Mouse (Mus musculus) intestine, postnatal 0 days (tissue): ENCODE measurements around the gene Defb5. TPM values are rescaled to one million over a fixed set of nuclear protein-coding genes. Genes with fewer than 3 reads are reported as not detected.
"Not testable (repeated sequence)": the region's sequence is repeated elsewhere in the genome, so short reads cannot be mapped to it uniquely, and the experiment has no call there.

Experiments
- ATAC-seq: fragments of 200-750 bp; cut with Nextera tagmentation; 2 replicates; pipeline ENCODE4 v1.8.0; 2017; ENCODE audit warnings: mild to moderate bottlenecking, moderate TSS enrichment, moderate library complexity
- H3K27ac ChIP-seq: fragments of 300-500 bp; sonication (generic); 2 replicates; pipeline ENCODE4 v1.5.1; 2014; ENCODE audit warnings: mild to moderate bottlenecking, low read depth, low read length, moderate library complexity
- H3K27me3 ChIP-seq: fragments of 300-500 bp; sonication (generic); replicated peaks from 2 replicates; pipeline ENCODE4 v1.6.1; 2014; ENCODE audit warnings: low read length, mixed read lengths; ENCODE audit not compliant: control insufficient read depth, insufficient read depth
- H3K36me3 ChIP-seq: fragments of 300-500 bp; sonication (generic); 2 replicates; pipeline ENCODE4 v1.6.1; 2014; ENCODE audit warnings: mild to moderate bottlenecking, moderate library complexity; ENCODE audit not compliant: control insufficient read depth, insufficient read depth
- H3K4me1 ChIP-seq: fragments of 300-500 bp; sonication (generic); replicated peaks from 2 replicates; pipeline ENCODE4 v1.6.1; 2014; ENCODE audit warnings: antibody characterized with exemption, low read length, mixed read lengths; ENCODE audit not compliant: control insufficient read depth, insufficient read depth
- H3K4me2 ChIP-seq: fragments of 300-500 bp; sonication (generic); replicated peaks from 2 replicates; pipeline ENCODE4 v1.6.1; 2014; ENCODE audit warnings: low read depth, mild to moderate bottlenecking, moderate library complexity
- H3K4me3 ChIP-seq: fragments of 300-500 bp; sonication (generic); 2 replicates; pipeline ENCODE4 v1.5.1; 2014; ENCODE audit warnings: low read depth, low read length
- H3K9ac ChIP-seq: fragments of 300-500 bp; sonication (generic); 2 replicates; pipeline ENCODE4 v1.6.1; 2014; ENCODE audit warnings: mild to moderate bottlenecking, low read depth, low read length
- H3K9me3 ChIP-seq: fragments of 300-500 bp; sonication (generic); 2 replicates; pipeline ENCODE4 v1.6.1; 2016; ENCODE audit warnings: mixed run types; ENCODE audit not compliant: control insufficient read depth
- CTCF ChIP-seq: sonication (generic); IDR thresholded peaks from 2 replicates; pipeline ENCODE4 v1.5.1; 2016; ENCODE audit warnings: low read depth, mild to moderate bottlenecking, control low read depth, antibody characterized with exemption, moderate library complexity
- WGBS: fragments of 180-500 bp; shearing (Covaris S2); extraction: QIAGEN DNeasy Blood & Tissue Kit; methylation state at CpG from one replicate; pipeline ENCODE4 v1.1.7; 2014; 5-methylcytosine and 5-hydroxymethylcytosine counted together
- polyA plus RNA-seq: library from polyadenylated mRNA; unstranded; fragments of >200 nt; fragmentation: Nextera tagmentation; extraction: Ambion mirVana; gene quantifications from 2 replicates; pipeline ENCODE4 v1.2.1, GENCODE M21; 2015

Defb5 gene
- not detected in 2 replicates for polyA plus RNA-seq

- no peak for TF ChIP-seq CTCF
- Histone ChIP-seq H3K27me3 (no peaks in the 10 kb centered on the region), H3K9me3 (no peaks in the 10 kb centered on the region), H3K4me2 (no peak within 1 kb of the TSS), H3K9ac (no peak within 1 kb of the TSS), H3K4me3 (no peak within 1 kb of the TSS), H3K36me3 (no peaks in the 10 kb centered on the region), H3K4me1 (no peaks in the 10 kb centered on the region), H3K27ac (no peak within 1 kb of the TSS)
- no peak for ATAC-seq
- 88% methylated on average over 5 of the region's 5 CpGs for WGBS
These were observed at the start of gene Defb5 for GRCm38 (mm10) chr8:19247280-19247679. TSS of gene Defb5 (plus strand) at chr8:19247580.

- 58% methylated on average over 1 of the region's 1 CpGs for WGBS
- ATAC-seq: no peak
- no peak for TF ChIP-seq CTCF
These were observed 22.2 kb upstream of the Defb5 start, which contains the start of gene Defb6 for GRCm38 (mm10) chr8:19225161-19225560. TSS of gene Defb6 (plus strand) at chr8:19225478.

GRCm38 (mm10) chr8:19238101-19238500 is 9.3 kb upstream of the Defb5 start:
- Histone ChIP-seq H3K9me3 (no peaks in the 10 kb centered on the region), H3K36me3 (no peaks in the 10 kb centered on the region), H3K4me3 (no peak overlapping the region), H3K4me1 (no peaks in the 10 kb centered on the region), H3K27me3 (no peaks in the 10 kb centered on the region), H3K9ac (no peak overlapping the region), H3K4me2 (no peak overlapping the region), H3K27ac (no peak overlapping the region)
- WGBS: 71% methylated on average over 1 of the region's 1 CpGs
- no peak for ATAC-seq
- no peak for TF ChIP-seq CTCF

More at GRCm38 (mm10) chr8:19225161-19225560, 22.2 kb upstream of the Defb5 start, which contains the start of gene Defb6:
- H3K4me1 ChIP-seq: no peaks in the 10 kb centered on the region
- no peak within 1 kb of the TSS for H3K4me2 ChIP-seq
- H3K36me3 ChIP-seq: no peaks in the 10 kb centered on the region
- H3K9me3 ChIP-seq: no peaks in the 10 kb centered on the region
- H3K9ac ChIP-seq: no peak within 1 kb of the TSS
- no peaks in the 10 kb centered on the region for H3K27me3 ChIP-seq
- H3K27ac ChIP-seq: no peak within 1 kb of the TSS
- H3K4me3 ChIP-seq: no peak within 1 kb of the TSS

GRCm38 (mm10) chr8:19239616-19240015 is 7.8 kb upstream of the Defb5 start, which contains the start of gene Defb46:
TSS of gene Defb46 (plus strand) at chr8:19239916.
- no peak within 1 kb of the TSS for H3K4me3 ChIP-seq

GRCm38 (mm10) chr8:19258136-19258535 is 10.8 kb downstream of the Defb5 start:
- no peak for ATAC-seq
- Histone ChIP-seq H3K36me3 (no peaks in the 10 kb centered on the region), H3K4me1 (no peaks in the 10 kb centered on the region), H3K9ac (no peak overlapping the region), H3K9me3 (no peaks in the 10 kb centered on the region), H3K27ac (no peak overlapping the region), H3K4me2 (no peak overlapping the region), H3K4me3 (no peak overlapping the region), H3K27me3 (no peaks in the 10 kb centered on the region)
- 0 out of 2 replicates have a peak, but pooled peaks have one; percentile 12 for TF ChIP-seq CTCF

More at GRCm38 (mm10) chr8:19239616-19240015, 7.8 kb upstream of the Defb5 start, which contains the start of gene Defb46:
- Histone ChIP-seq H3K4me1 (no peaks in the 10 kb centered on the region), H3K9me3 (no peaks in the 10 kb centered on the region), H3K9ac (no peak within 1 kb of the TSS), H3K27ac (no peak within 1 kb of the TSS), H3K27me3 (no peaks in the 10 kb centered on the region), H3K36me3 (no peaks in the 10 kb centered on the region), H3K4me2 (no peak within 1 kb of the TSS)
- no peak for TF ChIP-seq CTCF
- WGBS: 82% methylated on average over 2 of the region's 2 CpGs
- no peak for ATAC-seq

- no peak for ATAC-seq
- WGBS: 46% methylated on average over 3 of the region's 3 CpGs
- H3K9me3 ChIP-seq: no peaks in the 10 kb centered on the region
These were observed 12.3 kb downstream of the Defb5 start for GRCm38 (mm10) chr8:19259667-19260066.

GRCm38 (mm10) chr8:19293060-19293459 is 45.7 kb downstream of the Defb5 start, which contains the start of gene Defb3:
TSS of gene Defb3 (plus strand) at chr8:19293360.
- H3K9ac ChIP-seq, ATAC-seq, H3K4me2 ChIP-seq, H3K4me3 ChIP-seq, H3K36me3 ChIP-seq, H3K27ac ChIP-seq, H3K27me3 ChIP-seq, H3K9me3 ChIP-seq, H3K4me1 ChIP-seq: not testable (repeated sequence)
- WGBS: 34% methylated on average over 2 of the region's 2 CpGs

More at GRCm38 (mm10) chr8:19259667-19260066, 12.3 kb downstream of the Defb5 start:
- no peak overlapping the region for H3K4me3 ChIP-seq
- H3K36me3 ChIP-seq: no peaks in the 10 kb centered on the region
- H3K4me1 ChIP-seq: no peaks in the 10 kb centered on the region
- H3K27me3 ChIP-seq: no peaks in the 10 kb centered on the region
- no peak for TF ChIP-seq CTCF
- H3K4me2 ChIP-seq: no peak overlapping the region
- no peak overlapping the region for H3K27ac ChIP-seq
- H3K9ac ChIP-seq: no peak overlapping the region

GRCm38 (mm10) chr8:19298361-19298760 is 51.0 kb downstream of the Defb5 start:
- WGBS: 65% methylated on average over 3 of the region's 3 CpGs
- not testable (repeated sequence) for H3K27me3 ChIP-seq, H3K9me3 ChIP-seq, H3K9ac ChIP-seq, H3K27ac ChIP-seq, ATAC-seq, H3K4me2 ChIP-seq, H3K4me3 ChIP-seq, H3K4me1 ChIP-seq, H3K36me3 ChIP-seq
